Comparison of ENCODE assay signal across 18 mouse cellular contexts in the genomic region with DNA sequence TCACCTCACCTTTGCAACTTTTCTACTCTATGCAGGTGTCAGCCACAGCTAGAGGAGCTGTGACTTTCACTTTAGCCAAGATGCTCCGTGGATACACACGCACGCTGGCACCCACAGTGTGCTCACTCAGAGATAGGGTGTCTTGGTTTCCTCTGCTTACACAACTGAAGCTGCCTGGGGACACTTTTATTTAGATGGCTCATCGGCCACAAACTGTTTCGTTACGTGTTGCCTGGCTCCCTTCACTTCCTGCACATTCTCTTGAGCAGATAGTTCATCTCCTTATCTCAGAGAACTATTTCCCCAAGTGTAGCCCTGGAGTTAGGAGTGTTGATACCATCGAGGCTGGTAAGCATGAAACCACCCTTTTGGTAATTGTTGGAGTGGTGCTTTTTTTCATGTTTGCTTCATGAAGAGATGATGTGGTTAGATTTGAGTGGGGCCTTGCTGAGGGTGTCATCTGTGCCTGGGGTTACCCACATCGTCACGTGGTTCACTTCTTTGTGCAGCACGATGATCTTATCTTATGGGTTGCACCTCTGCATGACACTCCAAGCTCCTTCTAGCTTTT.
DNase-seq lines count a peak whose midpoint lies in the region; ATAC-seq and TF ChIP-seq lines count a peak whose summit lies in the region.
"Had no signal": no experiment of that assay in that cellular context is flagged by ENCODE, and none has a peak within 500 bp of the region (broad histone marks: within the 10 kb centered on the region; RNA-seq: fewer than 3 reads in every experiment).

No protein-coding gene starts in this region.

- H3K36me3 ChIP-seq in thymus, adult 2 months (ENCODE audit: control insufficient read depth, insufficient read depth, low read length): no peaks in the 10 kb centered on the region
- H3K36me3 ChIP-seq: embryonic facial prominence, embryonic 13.5 days; forebrain, embryonic 12.5 days; G1E; heart, embryonic 15.5 days; liver, embryonic 13.5 days had no signal

- peaks cover 44% of the 10 kb centered on the region for H3K4me1 ChIP-seq in thymus, adult 2 months (replicated peaks; ENCODE audit: control insufficient read depth, insufficient read depth, low read length)
- H3K4me1 ChIP-seq: embryonic facial prominence, embryonic 13.5 days; forebrain, embryonic 12.5 days; heart, embryonic 15.5 days; liver, embryonic 13.5 days had no signal

- WGBS in thymus, adult 2 months: 7% methylated on average over 10 of the region's 10 CpGs

- 0 out of 2 replicates have a peak overlapping the region, but pooled peaks have one; percentile 21 for H3K4me3 ChIP-seq in gastrocnemius, adult 2 months
- peak overlapping the region; percentile 40 for H3K4me3 ChIP-seq in thymus, adult 2 months (ENCODE audit: control insufficient read depth, insufficient read depth, low read length)
- H3K4me3 ChIP-seq: embryonic facial prominence, embryonic 13.5 days; forebrain, embryonic 12.5 days; heart, embryonic 15.5 days; liver, embryonic 13.5 days had no signal

- peak; percentile 83 for ATAC-seq in megakaryocyte progenitor cell, adult 5-6 weeks (replicated peaks; ENCODE audit: poor library complexity)
- ATAC-seq: hindbrain, embryonic 16.5 days; midbrain, embryonic 16.5 days had no signal

- no peak for TF ChIP-seq POLR2A in thymus, adult 2 months (IDR thresholded peaks at IDR 0.05; ENCODE audit: control insufficient read depth, extremely low read depth, insufficient read depth, low read length, poor library complexity)

- no peak for TF ChIP-seq CTCF in gastrocnemius, adult 2 months (IDR thresholded peaks at IDR 0.05)
- no peak for TF ChIP-seq CTCF in thymus, adult 2 months (IDR thresholded peaks at IDR 0.05; ENCODE audit: borderline replicate concordance, control insufficient read depth, extremely low read depth, insufficient read depth, low read length, poor library complexity)

- intact Hi-C loops in gastrocnemius, adult 2 months (cut with DNase I): no loop called here

- no peaks in the 10 kb centered on the region for H3K27me3 ChIP-seq in thymus, adult 2 months (ENCODE audit: control insufficient read depth, insufficient read depth, low read length)
- H3K27me3 ChIP-seq: embryonic facial prominence, embryonic 13.5 days; forebrain, embryonic 12.5 days; heart, embryonic 15.5 days; liver, embryonic 13.5 days had no signal

- DNase-seq in gastrocnemius, adult 2 months: peak; percentile 51
- no peak for DNase-seq in gastrocnemius, postnatal 25 days
- DNase-seq in T-cell, adult 2 months (ENCODE audit: low spot score): peak; percentile 87
- peak; percentile 83 for DNase-seq in thymus, adult 2 months
- DNase-seq in layer of hippocampus, adult 11-12 months (ENCODE audit: low spot score): no peak
- DNase-seq in right cerebral cortex, adult 2 months (ENCODE audit: low spot score in 2 of 2): no peak
- no peak for DNase-seq in kidney, adult 8-10 months
- DNase-seq: adrenal gland, postnatal 25 days; gastrocnemius, postnatal 36 days; liver, embryonic 13.5 days; lung, postnatal 10 days had no signal

- H3K27ac ChIP-seq in gastrocnemius, adult 2 months: peak overlapping the region; percentile 46; the same call in 1 of the 2 replicates
- peak overlapping the region; percentile 91 for H3K27ac ChIP-seq in thymus, adult 2 months (ENCODE audit: control insufficient read depth, insufficient read depth, low read length)
- H3K27ac ChIP-seq: embryonic facial prominence, embryonic 13.5 days; forebrain, embryonic 12.5 days; heart, embryonic 15.5 days; liver, embryonic 13.5 days had no signal

Comparison
In these comparisons a context has a peak if more than half of its experiments do, and no peak if none do; other contexts are left out.
1. DNase-seq: peak in gastrocnemius, adult 2 months (single experiment), T-cell, adult 2 months (single experiment) and thymus, adult 2 months (single experiment); none in gastrocnemius, postnatal 25 days (single experiment), layer of hippocampus, adult 11-12 months (single experiment), right cerebral cortex, adult 2 months (0 of 2) and kidney, adult 8-10 months (0 of 2).